In the genomic region with DNA sequence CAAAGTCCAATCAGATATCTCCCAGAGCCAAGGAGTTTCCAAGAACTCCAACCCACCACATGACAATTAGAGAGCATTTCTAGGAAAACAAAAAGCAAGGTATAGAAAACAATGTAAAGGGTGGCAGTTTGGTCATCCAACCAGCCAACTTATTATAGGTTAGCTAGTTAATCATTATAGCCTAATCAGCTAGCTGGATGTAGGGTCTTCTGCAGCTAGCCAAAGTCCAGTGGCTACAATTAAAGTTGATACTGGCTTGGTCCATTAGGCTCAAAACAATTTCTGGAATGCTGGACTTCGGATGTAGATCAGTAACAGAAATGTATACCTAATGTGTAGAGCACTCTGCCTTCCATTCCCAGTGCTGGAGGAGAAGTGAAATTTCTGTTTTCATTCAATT, we compare ENCODE assay signal across 24 mouse cellular contexts. TPM values are rescaled to one million over a fixed set of nuclear protein-coding genes. Genes with fewer than 3 reads are reported as not detected.
DNase-seq lines count a peak whose midpoint lies in the region; ATAC-seq lines count a peak whose summit lies in the region.
"Had no signal": no experiment of that assay in that cellular context is flagged by ENCODE, and none has a peak within 500 bp of the region (broad histone marks: within the 10 kb centered on the region; RNA-seq: fewer than 3 reads in every experiment).

No protein-coding gene starts in this region.

- H3K9ac ChIP-seq in kidney, embryonic 16.5 days (replicated peaks; ENCODE audit: low read length) = no peak overlapping the region
- H3K9ac ChIP-seq in intestine, embryonic 15.5 days = no peak overlapping the region
- H3K9ac ChIP-seq in intestine, embryonic 16.5 days (ENCODE audit: low read depth, low read length) = no peak overlapping the region
- H3K9ac ChIP-seq: embryonic facial prominence, embryonic 13.5 days; embryonic facial prominence, embryonic 15.5 days; forebrain, embryonic 12.5 days had no signal

- peak; percentile 52 for ATAC-seq in kidney, embryonic 16.5 days (ENCODE audit: low FRiP score, low TSS enrichment)
- peak; percentile 76 for ATAC-seq in intestine, embryonic 15.5 days
- ATAC-seq in intestine, embryonic 16.5 days = peak; percentile 81
- ATAC-seq: forebrain, embryonic 14.5 days had no signal

- peaks cover 7% of the 10 kb centered on the region; the same call in 1 of the 2 replicates for H3K4me1 ChIP-seq in kidney, embryonic 16.5 days (ENCODE audit: insufficient read depth, low read length)
- no peaks in the 10 kb centered on the region for H3K4me1 ChIP-seq in intestine, embryonic 15.5 days (replicated peaks)
- no peaks in the 10 kb centered on the region; the same call in 1 of the 2 replicates for H3K4me1 ChIP-seq in intestine, embryonic 16.5 days (ENCODE audit: control insufficient read depth, insufficient read depth, low read length)
- H3K4me1 ChIP-seq in limb, embryonic 10.5 days = no peaks in the 10 kb centered on the region
- H3K4me1 ChIP-seq: embryonic facial prominence, embryonic 13.5 days; embryonic facial prominence, embryonic 15.5 days; forebrain, embryonic 10.5 days; forebrain, embryonic 12.5 days had no signal

- H3K27me3 ChIP-seq in kidney, embryonic 16.5 days (ENCODE audit: insufficient read depth, low read length) = no peaks in the 10 kb centered on the region
- no peaks in the 10 kb centered on the region for H3K27me3 ChIP-seq in intestine, embryonic 15.5 days (replicated peaks)
- H3K27me3 ChIP-seq in intestine, embryonic 16.5 days (replicated peaks; ENCODE audit: control insufficient read depth, insufficient read depth, low read length) = no peaks in the 10 kb centered on the region
- no peaks in the 10 kb centered on the region for H3K27me3 ChIP-seq in limb, embryonic 10.5 days (ENCODE audit: low read depth, poor library complexity, severe bottlenecking)
- H3K27me3 ChIP-seq: embryonic facial prominence, embryonic 13.5 days; embryonic facial prominence, embryonic 15.5 days; forebrain, embryonic 12.5 days had no signal

- H3K36me3 ChIP-seq in kidney, embryonic 16.5 days (ENCODE audit: insufficient read depth, low read length) = no peaks in the 10 kb centered on the region
- H3K36me3 ChIP-seq in intestine, embryonic 15.5 days = no peaks in the 10 kb centered on the region
- H3K36me3 ChIP-seq in intestine, embryonic 16.5 days (ENCODE audit: control insufficient read depth, insufficient read depth, low read length) = no peaks in the 10 kb centered on the region
- H3K36me3 ChIP-seq in limb, embryonic 10.5 days = no peaks in the 10 kb centered on the region
- H3K36me3 ChIP-seq: embryonic facial prominence, embryonic 13.5 days; embryonic facial prominence, embryonic 15.5 days; forebrain, embryonic 10.5 days; forebrain, embryonic 12.5 days had no signal

- no peak for DNase-seq in kidney, adult 18-20 months
- DNase-seq in yolk sac, embryonic 10.5 days (ENCODE audit: low spot score) = peak; percentile 40
- no peak for DNase-seq in limb, embryonic 10.5 days (ENCODE audit: low spot score)
- no peak for DNase-seq in left cerebral cortex, adult 18-20 months (ENCODE audit: low spot score in 2 of 2)
- DNase-seq: adrenal gland, adult 2 months; adrenal gland, postnatal 10 days; adrenal gland, postnatal 25 days; cerebellum, adult 11 months; cerebellum, adult 18-20 months; cerebellum, adult 8-10 months; cerebellum, adult 9-11 months; cerebellum, postnatal 14 days; cerebellum, postnatal 36 days; embryo, embryonic 11 days had no signal

- H3K4me2 ChIP-seq in kidney, embryonic 16.5 days (replicated peaks; ENCODE audit: low read depth, low read length) = no peak overlapping the region
- no peak overlapping the region for H3K4me2 ChIP-seq in intestine, embryonic 15.5 days (replicated peaks)
- H3K4me2 ChIP-seq in intestine, embryonic 16.5 days (ENCODE audit: low read depth, low read length) = no peak overlapping the region
- H3K4me2 ChIP-seq: embryonic facial prominence, embryonic 13.5 days; embryonic facial prominence, embryonic 15.5 days; forebrain, embryonic 12.5 days had no signal

- H3K27ac ChIP-seq in kidney, embryonic 16.5 days (ENCODE audit: low read length) = no peak overlapping the region
- H3K27ac ChIP-seq in intestine, embryonic 15.5 days = no peak overlapping the region
- no peak overlapping the region for H3K27ac ChIP-seq in intestine, embryonic 16.5 days (ENCODE audit: low read length)
- H3K27ac ChIP-seq in limb, embryonic 10.5 days = no peak overlapping the region
- H3K27ac ChIP-seq: embryonic facial prominence, embryonic 13.5 days; embryonic facial prominence, embryonic 15.5 days; forebrain, embryonic 10.5 days; forebrain, embryonic 12.5 days had no signal

- H3K4me3 ChIP-seq in kidney, embryonic 16.5 days (ENCODE audit: low read length) = no peak overlapping the region
- H3K4me3 ChIP-seq in intestine, embryonic 15.5 days (replicated peaks) = no peak overlapping the region
- H3K4me3 ChIP-seq in intestine, embryonic 16.5 days (ENCODE audit: low read length) = no peak overlapping the region
- no peak overlapping the region for H3K4me3 ChIP-seq in limb, embryonic 10.5 days
- H3K4me3 ChIP-seq: embryonic facial prominence, embryonic 13.5 days; embryonic facial prominence, embryonic 15.5 days; erythroblast, embryonic 14.5 days; forebrain, embryonic 10.5 days; forebrain, embryonic 12.5 days had no signal

- no peaks in the 10 kb centered on the region for H3K9me3 ChIP-seq in kidney, embryonic 16.5 days (ENCODE audit: low read length)
- no peaks in the 10 kb centered on the region for H3K9me3 ChIP-seq in intestine, embryonic 15.5 days
- H3K9me3 ChIP-seq in intestine, embryonic 16.5 days (ENCODE audit: control insufficient read depth, low read length) = no peaks in the 10 kb centered on the region
- no peaks in the 10 kb centered on the region for H3K9me3 ChIP-seq in limb, embryonic 10.5 days (replicated peaks)
- H3K9me3 ChIP-seq: embryonic facial prominence, embryonic 13.5 days; embryonic facial prominence, embryonic 15.5 days; forebrain, embryonic 10.5 days; forebrain, embryonic 12.5 days had no signal

- WGBS in kidney, embryonic 16.5 days = 43% methylated on average over 1 of the region's 1 CpGs
- WGBS in intestine, embryonic 15.5 days = 44% methylated on average over 1 of the region's 1 CpGs
- 45% methylated on average over 1 of the region's 1 CpGs for WGBS in intestine, embryonic 16.5 days
- 92% methylated on average over 1 of the region's 1 CpGs for whole genome bisulfite sequencing in limb, embryonic 10.5 days

RNA-seq across cellular contexts. Expression of gene Slc25a43, which starts 7.1 kb away (rescaled TPM):
- 2.9 and 3.3 TPM in 2 replicates for polyA plus RNA-seq in kidney, embryonic 16.5 days (2015; fragmentation: Nextera tagmentation; extraction: Ambion mirVana)
- 2.9 and 4.2 TPM in 2 replicates for polyA plus RNA-seq in intestine, embryonic 15.5 days (2015; fragmentation: Nextera tagmentation; extraction: Ambion mirVana)
- 4.4 and 4.7 TPM in 2 replicates for polyA plus RNA-seq in intestine, embryonic 16.5 days (2015; fragmentation: Nextera tagmentation; extraction: Ambion mirVana)
- 1.6 and 2.3 TPM in 2 replicates for polyA plus RNA-seq in limb, embryonic 10.5 days (2016; fragmentation: Nextera tagmentation; extraction: Ambion mirVana)
- under 1 TPM; 0.42 to 0.70 TPM for total RNA-seq in left cerebral cortex, adult 18-20 months (2021)
- total RNA-seq: common myeloid progenitor, adult 5-6 weeks had no signal
- polyA plus RNA-seq: erythroblast, embryonic 14.5 days had no signal

RNA-seq across cellular contexts. Expression of gene Slc25a5, which starts 44.9 kb away (rescaled TPM):
- 924 and 964 TPM in 2 replicates for polyA plus RNA-seq in kidney, embryonic 16.5 days (2015; fragmentation: Nextera tagmentation; extraction: Ambion mirVana)
- polyA plus RNA-seq in intestine, embryonic 15.5 days (2015; fragmentation: Nextera tagmentation; extraction: Ambion mirVana) = 996 and 1,065 TPM in 2 replicates
- 1,210 and 1,225 TPM in 2 replicates for polyA plus RNA-seq in intestine, embryonic 16.5 days (2015; fragmentation: Nextera tagmentation; extraction: Ambion mirVana)
- 728 and 870 TPM in 2 replicates for polyA plus RNA-seq in limb, embryonic 10.5 days (2016; fragmentation: Nextera tagmentation; extraction: Ambion mirVana)
- 100 to 1,000 TPM; 315 to 349 TPM for total RNA-seq in left cerebral cortex, adult 18-20 months (2021)
